Mouse (Mus musculus) adipocyte (in vitro differentiated cells): ENCODE results near the gene Creb1.
A peak's percentile ranks its signal among the peaks of the same experiment; 100 is the strongest.

Experiments
- DNase-seq: peaks from one replicate; pipeline ENCODE4 v3.0.0-alpha.2; 2016; ENCODE audit warnings: low spot score

The Creb1 gene

DNA sequence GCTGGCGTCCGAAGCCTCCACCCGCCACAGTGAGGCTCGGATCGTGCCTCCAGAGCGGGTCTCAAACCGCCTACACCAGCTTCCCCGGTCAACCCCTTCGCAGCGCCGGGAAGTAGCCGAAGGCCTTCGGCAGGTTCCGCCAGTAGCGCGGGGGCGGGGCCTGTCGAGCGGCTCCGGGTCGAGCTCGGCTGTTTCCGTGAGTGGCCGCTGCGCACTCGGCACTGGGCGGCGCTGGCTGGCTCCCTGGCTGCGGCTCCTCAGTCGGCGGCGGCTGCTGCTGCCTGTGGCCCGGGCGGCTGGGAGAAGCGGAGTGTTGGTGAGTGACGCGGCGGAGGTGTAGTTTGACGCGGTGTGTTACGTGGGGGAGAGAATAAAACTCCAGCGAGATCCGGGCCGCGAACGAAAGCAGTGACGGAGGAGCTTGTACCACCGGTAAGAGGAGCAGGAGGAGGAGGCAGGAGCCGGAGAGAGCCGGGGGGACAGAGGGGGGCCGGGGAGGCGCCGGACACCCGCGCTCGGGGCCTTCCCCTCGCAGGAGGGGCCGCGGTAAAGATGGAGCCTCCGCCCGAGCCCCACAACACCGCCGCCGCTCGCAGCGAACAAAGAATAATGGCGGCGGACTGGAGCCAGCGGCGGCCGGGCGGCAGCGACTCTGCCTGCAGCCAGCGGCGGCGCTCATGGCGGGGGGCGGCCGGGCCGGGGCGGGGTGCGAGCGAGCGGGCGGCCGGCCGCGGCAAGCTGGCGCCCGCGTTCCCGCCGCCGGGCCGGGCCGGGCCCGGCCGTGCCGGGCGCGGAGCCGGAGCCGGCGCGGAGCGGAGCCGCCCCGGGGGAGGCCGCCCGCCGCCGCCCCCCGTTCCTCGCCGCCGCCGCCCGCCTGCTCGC, at the start of gene Creb1:
Creb1 (plus strand) TSS at position 57 of the 882 bp plus-strand sequence.
- DNase-seq, result peak; percentile 96

DNA sequence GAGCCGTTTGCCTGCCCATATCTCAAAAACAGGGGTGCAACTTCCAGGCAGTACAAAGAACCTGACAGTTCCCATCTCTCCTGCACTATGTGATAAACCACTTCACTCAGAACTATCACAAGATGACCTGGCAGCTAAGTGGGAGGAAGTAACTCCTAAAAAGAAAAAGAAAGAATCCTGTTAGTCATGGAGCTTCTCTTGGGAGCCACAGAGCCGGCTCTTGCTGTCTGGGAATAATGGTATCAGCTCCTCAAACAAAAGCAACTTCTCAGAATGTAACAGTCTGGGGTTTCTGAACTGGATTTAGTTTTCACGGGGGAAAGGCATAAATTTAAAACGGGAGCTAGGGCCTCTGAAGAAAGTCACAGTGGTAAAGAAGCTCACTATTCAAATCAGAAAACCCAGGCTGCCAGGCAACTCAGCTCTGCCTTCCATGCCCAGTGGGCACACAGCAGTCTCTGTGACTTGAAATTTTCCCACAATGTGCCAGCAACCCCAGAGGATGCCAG, 43.9 kb upstream of the Creb1 start:
- DNase-seq, result no peak

DNA sequence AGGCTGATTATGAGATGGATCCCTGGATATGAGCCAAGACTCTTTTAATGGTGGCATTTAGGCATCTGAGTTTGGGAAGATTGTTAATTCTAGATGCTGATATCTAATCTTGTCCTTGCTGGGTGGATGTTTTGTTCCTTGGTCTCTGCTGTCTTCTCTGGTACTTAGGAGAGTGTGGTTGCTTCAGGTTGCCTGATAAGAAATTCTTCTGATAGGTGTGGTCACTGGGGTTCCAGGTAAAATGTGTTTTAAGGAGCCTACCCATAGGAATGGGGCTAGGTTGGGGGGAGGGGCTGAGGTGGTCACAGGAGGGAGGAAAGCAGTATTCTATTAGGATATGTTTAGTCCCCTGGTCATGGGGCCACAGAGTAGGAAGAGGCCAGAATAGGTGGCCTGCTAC, 35.6 kb upstream of the Creb1 start:
- no peak for DNase-seq

- DNase-seq, result no peak
Measured at GRCm38 (mm10) chr1:64501382-64502140, 30.9 kb upstream of the Creb1 start.

- DNase-seq, result no peak
Measured at GRCm38 (mm10) chr1:64508479-64509096, 23.9 kb upstream of the Creb1 start.

DNA sequence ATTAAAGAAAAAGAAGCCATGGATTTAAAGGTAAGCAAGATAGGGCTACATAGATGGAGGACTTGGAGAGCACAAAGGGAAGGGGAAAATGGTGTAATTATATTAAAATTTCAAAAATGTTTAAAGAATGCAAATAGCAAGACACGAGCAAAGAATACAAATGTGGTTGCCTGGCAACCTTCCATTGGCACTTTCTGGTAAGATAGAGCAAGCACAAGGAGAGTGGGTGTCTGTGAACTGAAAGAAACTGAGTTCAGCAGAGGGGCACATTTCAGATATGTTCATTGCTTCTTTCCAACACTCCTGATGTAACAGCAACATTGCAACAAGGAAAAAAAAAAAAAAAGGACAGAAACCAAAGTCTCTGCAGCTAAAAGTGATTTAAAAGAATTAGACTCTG, 22.8 kb upstream of the Creb1 start:
- DNase-seq, result no peak

DNA sequence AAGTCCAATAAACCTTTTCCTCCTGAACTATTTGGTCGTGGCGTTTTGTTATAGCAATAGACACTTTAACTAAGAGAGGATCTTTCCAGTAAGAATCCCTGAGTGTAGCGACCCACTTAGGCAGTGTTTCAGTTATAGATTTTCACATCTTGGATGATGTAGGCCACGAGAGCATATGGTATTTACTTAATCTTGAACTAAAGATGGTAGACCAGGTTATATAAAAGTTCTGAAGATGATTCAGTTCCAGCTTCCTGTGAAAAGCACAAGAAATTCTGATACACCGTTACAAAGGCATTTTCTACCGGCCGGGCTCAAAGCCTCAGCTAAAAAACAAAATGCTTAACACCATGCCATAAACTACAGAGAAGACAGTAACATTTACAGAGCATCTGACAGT, 18.3 kb upstream of the Creb1 start:
- no peak for DNase-seq

DNA sequence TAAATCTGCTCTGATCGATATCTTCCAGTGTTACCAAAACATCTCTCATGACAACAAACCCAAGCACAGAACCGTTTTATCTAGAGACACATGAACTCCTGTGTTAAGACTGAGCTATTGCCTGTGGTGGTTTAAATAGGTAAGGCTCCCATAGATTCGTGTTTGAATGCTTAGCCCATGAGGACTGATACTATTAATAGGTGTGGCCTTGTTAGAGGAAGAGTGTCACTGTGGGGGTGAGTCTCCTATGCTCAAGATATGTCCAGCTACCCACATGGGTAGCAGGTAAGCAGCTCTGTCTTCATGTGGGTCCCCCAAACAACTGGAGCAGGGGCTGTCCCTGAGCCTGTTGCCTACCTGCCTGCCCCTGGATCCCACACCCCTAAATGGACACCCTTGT, 15.9 kb upstream of the Creb1 start:
- DNase-seq, result no peak

DNA sequence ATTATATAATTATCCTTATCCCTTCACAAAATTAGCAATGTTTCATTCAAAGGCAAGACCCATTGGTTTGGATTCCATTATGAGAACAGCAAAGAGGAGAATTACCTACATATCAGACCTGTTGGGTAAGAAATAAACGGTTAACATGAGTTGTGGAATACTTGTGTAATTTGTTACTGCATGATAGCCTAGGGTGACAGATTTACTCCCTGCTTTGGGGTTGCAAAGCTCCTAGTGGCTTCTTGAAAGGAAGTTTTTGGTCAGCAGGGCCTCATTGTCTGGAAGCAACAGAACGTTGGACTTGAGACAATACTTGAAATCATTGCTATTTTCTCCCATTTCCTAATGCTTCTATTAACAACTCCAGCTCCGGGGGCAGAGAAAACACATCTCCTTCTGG, 14.0 kb upstream of the Creb1 start:
- DNase-seq, result no peak

DNA sequence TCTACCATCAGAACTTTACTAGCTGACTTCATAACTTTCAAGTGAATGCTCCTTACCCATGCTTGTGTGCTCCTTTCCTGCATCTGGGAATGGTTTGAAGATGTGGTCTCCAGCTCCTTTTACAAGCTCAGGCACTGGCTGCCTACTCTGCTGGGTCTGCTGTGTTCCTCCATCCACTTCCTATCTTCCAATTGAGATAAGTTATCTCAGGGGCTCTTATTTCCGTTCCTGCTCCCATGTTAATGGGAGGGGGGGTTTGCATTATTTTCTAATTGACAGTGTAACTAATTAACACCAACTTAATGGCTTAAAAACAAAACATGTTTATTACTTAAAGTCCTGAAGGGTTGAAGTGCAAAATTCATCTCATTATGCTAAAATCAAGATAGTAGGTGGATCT, 13.1 kb upstream of the Creb1 start:
- no peak for DNase-seq

DNA sequence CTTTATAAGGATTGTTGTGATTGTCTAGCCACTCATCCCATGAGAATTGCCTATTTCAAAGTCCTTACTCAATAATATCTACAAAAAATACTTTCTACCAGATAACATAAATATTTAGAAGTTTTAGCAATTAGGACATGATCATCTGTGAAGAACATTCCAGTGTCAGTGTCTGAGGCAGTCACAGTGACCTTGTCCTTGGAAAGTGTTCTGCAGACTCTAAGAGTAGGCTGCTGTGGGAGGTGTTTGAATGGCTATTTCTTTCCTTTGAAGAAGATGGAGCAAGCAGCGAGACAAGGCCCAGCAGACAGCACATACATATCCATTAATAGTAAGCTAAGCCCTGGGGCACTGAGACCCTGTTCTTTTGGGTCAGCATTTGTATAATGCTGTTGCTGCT, 12.5 kb upstream of the Creb1 start:
- DNase-seq, result no peak

DNA sequence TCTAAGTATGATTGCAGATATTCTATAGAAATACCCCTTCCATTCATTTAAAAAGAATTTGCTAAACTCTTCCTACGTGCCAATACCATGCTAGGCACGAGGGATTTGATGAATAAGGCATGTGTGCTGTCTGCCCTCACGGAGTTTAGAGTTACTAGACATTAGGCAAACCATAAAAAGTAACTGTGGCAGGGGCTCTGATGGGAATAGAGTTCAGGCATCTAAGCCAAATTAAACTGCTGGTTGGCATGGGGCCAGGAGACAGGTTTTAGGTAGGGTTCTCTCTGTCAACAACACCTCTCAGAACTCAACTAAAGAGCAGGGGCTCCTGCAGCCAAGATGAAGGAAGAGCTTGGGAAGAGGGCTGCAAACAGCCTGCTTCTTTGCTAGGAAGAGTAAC, 10.7 kb upstream of the Creb1 start:
- DNase-seq, result no peak

DNA sequence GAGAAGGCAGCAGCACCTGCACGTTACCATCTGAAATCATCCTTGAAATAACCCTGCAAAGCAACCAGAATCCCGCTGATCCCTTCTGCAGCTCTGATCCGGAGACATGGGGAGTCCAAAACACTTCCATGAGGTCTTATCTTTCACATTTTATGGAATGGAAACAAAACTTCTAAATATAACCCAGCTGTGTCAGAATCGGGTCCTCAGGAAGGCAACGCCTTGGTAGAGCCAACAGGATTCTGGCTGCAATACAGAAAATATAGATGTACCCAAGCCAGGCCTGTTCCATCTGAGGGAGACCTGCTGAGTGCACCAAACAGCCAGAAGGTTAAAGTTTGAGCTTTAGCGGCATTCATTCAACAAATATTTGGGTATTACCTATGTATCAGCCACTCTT, 9.8 kb upstream of the Creb1 start:
- DNase-seq, result no peak

DNA sequence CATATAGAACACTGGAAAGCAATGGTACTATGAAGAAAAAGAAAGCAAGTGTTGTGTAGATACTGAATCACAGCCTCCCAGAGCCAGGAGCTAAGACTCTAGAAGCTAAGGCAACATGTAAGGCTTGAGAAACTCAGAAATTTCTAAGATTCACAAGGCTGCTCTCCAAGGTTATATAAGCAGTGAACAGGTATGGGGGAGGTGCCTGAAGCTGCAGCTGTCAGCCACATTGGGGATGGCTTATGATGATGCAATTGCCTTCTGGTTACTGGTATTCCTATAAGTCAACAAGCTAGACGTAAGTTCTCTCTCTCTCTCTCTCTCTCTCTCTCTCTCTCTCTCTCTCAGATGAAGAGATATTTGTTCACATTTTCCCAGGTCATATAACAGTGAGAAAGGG, 9.3 kb upstream of the Creb1 start:
- no peak for DNase-seq

DNA sequence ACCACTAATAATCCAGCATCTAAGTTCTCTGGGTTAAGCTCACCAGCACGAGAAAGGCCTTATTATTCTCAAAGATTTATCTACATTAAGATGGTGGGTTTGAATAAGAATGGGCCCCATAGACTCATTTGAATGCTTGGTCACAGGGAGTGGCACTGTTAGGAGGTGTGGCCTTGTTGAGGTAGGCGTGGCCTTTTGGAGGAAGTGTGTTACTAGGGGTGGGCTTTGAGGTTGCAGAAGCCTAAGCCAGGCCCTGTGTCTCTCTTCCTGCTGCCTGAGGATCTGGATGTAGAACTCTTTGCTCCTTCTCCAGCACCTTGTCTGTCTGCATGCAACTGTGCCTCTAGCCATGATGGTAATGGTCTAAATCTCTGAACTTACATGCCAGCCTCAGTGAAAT, 7.8 kb upstream of the Creb1 start:
- no peak for DNase-seq

DNA sequence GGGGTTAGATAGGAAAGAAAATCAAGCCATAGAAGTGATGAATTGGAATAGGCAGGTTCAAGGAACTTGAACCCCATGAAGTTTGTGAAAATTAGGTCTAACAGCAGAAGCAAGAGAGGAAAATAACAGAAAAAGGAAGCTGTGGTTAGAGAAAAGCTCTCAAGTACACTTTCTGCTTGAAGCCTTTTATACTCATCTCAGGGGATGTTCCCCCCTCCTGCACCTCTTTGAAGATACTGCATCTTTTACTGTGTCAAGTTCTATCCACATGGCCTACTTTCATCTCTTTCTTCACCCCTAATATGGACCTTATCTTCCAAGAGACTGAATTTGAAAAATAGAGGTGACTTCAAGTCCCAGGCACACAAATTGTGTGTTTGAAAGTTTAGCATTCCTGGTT, 4.8 kb upstream of the Creb1 start:
- no peak for DNase-seq

GRCm38 (mm10) chr1:64529781-64530315, 2.6 kb upstream of the Creb1 start:
- no peak for DNase-seq

DNA sequence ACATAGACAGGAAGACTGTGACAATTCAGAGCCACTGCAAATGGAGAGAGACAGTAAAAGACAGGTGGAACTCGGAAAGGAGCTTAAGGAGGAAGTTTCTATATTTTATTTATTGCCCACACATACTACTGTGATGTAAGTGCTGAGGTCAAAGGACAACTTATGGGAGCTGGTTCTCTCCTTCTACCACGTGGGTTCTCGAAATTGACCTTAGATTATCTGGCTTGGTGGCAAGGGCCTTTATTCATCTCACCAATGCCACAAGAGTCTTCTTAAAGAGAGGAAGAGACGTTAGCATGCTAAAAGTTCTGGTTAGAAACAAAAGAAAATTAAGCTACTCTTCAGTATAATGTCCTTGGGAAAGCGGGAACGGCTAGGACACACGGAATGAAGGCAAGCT, 897 bp upstream of the Creb1 start:
- DNase-seq, result no peak

- peak; percentile 25 for DNase-seq
Measured at GRCm38 (mm10) chr1:64532067-64532523, 350 bp upstream of the Creb1 start.

DNA sequence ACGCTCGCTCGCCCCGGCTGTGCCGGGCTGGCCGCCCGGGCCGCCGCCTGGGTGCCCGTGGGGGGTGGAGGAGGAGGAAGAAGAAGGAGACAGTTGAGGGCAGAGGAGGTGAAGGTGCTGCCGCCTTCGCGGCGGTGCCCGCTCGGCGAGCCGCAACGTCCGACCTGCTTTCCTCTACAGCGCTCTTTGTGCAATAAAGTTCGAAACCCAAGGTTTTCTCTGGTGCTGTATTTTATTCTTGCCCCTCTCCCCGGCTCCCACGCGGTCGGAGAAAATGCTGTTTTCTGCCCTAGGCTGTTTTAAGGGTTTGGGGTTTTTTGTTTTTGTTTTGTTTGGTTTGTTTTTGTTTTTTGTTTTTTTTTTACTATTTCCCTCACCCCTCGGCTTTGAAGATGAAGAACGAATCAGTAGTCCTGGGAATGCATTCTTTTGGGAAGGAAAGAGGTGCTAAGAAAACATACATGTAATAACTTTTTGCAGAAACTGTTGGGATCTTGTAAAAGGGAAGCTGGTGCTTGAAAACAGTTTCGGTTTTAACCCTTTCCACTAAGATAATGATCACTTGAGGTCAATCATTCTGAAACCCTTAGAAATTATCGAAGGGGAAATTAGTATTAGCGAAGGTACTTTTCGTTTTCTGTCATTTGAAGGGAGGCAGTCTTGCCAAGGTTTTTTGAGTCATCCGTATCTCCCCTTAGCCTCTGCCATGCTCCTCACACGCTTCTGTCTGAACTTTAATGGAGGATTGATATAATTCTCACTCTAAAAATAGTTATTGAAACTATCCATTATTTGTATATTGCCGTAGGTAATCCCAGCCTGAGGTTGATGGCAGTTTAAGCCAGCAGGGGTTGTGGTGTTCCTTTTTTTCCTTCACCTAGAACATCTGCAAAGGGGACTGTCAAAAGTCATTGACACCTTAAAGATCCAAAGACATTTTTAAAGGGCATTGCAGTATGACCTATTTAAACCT, 1.3 kb downstream of the Creb1 start:
- peak; percentile 41 for DNase-seq

DNA sequence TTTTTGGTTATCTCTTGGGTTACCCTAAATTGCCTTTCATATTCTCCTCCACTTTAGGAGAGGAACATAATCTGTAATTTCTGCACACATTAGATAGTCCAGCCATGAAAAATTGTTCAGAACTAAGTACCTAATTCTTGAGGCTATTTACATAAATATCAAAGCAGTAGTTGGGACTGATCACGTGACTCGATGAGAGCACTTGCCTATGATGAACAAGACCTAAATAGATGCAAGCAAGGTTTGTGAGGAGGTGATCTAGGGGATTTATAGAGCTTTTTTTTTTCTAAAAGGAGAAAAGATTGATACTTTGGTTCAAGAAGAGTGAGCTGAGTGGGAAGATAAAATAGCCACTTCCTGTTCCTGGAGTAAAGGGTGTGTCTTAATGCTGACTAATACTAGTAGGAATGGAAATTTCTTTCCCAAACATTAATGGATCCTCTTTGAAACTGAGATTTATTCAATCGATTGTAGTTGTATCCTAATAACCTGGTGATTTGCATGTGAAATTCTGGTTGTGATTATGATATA, 6.5 kb downstream of the Creb1 start:
- no peak for DNase-seq
